Mouse (Mus musculus) forebrain, embryonic 15.5 days (tissue): ENCODE measurements around the gene Shc3. TPM values are rescaled to one million over a fixed set of nuclear protein-coding genes. Genes with fewer than 3 reads are reported as not detected.
A peak's percentile ranks its signal among the peaks of the same experiment; 100 is the strongest.

Experiments
- ATAC-seq: fragments of 200-750 bp; cut with Nextera tagmentation; replicated peaks from 2 replicates; pipeline ENCODE4 v1.8.0; 2017; ENCODE audit warnings: mild to moderate bottlenecking, moderate TSS enrichment, moderate library complexity
- H3K27ac ChIP-seq: fragments of 300-500 bp; sonication (generic); replicated peaks from 2 replicates; pipeline ENCODE4 v1.5.1; 2015; ENCODE audit warnings: mild to moderate bottlenecking, inconsistent platforms
- H3K27me3 ChIP-seq: fragments of 300-500 bp; sonication (generic); 2 replicates; pipeline ENCODE4 v1.6.1; 2015; ENCODE audit warnings: inconsistent platforms
- H3K36me3 ChIP-seq: fragments of 300-500 bp; sonication (generic); 2 replicates; pipeline ENCODE4 v1.6.1; 2015; ENCODE audit warnings: mild to moderate bottlenecking, inconsistent platforms
- H3K4me1 ChIP-seq: fragments of 300-500 bp; sonication (generic); 2 replicates; pipeline ENCODE4 v1.6.1; 2015; ENCODE audit warnings: inconsistent platforms
- H3K4me2 ChIP-seq: fragments of 300-500 bp; sonication (generic); replicated peaks from 2 replicates; pipeline ENCODE4 v1.6.1; 2015; ENCODE audit warnings: mild to moderate bottlenecking, inconsistent platforms
- H3K4me3 ChIP-seq: fragments of 300-500 bp; sonication (generic); 2 replicates; pipeline ENCODE4 v1.5.1; 2015; ENCODE audit warnings: mild to moderate bottlenecking, inconsistent platforms
- H3K9ac ChIP-seq: fragments of 300-500 bp; sonication (generic); replicated peaks from 2 replicates; pipeline ENCODE4 v1.6.1; 2015; ENCODE audit warnings: mild to moderate bottlenecking, inconsistent platforms
- H3K9me3 ChIP-seq: fragments of 300-500 bp; sonication (generic); 2 replicates; pipeline ENCODE4 v1.6.1; 2016; ENCODE audit warnings: inconsistent platforms
- WGBS: fragments of 180-500 bp; shearing (Covaris S2); methylation state at CpG from one replicate; pipeline ENCODE4 v1.1.7; 2015; ENCODE audit warnings: mixed read lengths; 5-methylcytosine and 5-hydroxymethylcytosine counted together
- polyA plus RNA-seq: library from polyadenylated mRNA; unstranded; fragments of >200 nt; fragmentation: Nextera tagmentation; extraction: Ambion mirVana; gene quantifications from 2 replicates; pipeline ENCODE4 v1.2.1, GENCODE M21; 2015

Gene Shc3
- polyA plus RNA-seq, 1 experiment from 2014 or later, result 10.1 TPM

- Histone ChIP-seq H3K27me3 (peaks cover 2% of the 10 kb centered on the region; the same call in 1 of the 2 replicates), H3K4me2 (no peak overlapping the region), H3K4me3 (no peak overlapping the region), H3K4me1 (peaks cover 24% of the 10 kb centered on the region), H3K9me3 (no peaks in the 10 kb centered on the region), H3K36me3 (no peaks in the 10 kb centered on the region), H3K9ac (no peak overlapping the region), H3K27ac (no peak overlapping the region)
- no peak for ATAC-seq
- 89% methylated on average over 8 of the region's 8 CpGs for WGBS
These were observed 30.9 kb upstream of the Shc3 start for GRCm38 (mm10) chr13:51600169-51600568.

- no peak overlapping the region for H3K9ac ChIP-seq
- H3K4me1 ChIP-seq, result peaks cover 17% of the 10 kb centered on the region
- no peaks in the 10 kb centered on the region for H3K36me3 ChIP-seq
- peaks cover 2% of the 10 kb centered on the region; the same call in 1 of the 2 replicates for H3K27me3 ChIP-seq
- no peak for ATAC-seq
- no peak overlapping the region for H3K4me3 ChIP-seq
- no peak overlapping the region for H3K27ac ChIP-seq
- 82% methylated on average over 2 of the region's 2 CpGs for WGBS
- no peak overlapping the region for H3K4me2 ChIP-seq
- no peaks in the 10 kb centered on the region for H3K9me3 ChIP-seq
These were observed 28.8 kb upstream of the Shc3 start for GRCm38 (mm10) chr13:51598063-51598462.

- no peaks in the 10 kb centered on the region for H3K36me3 ChIP-seq
- peak overlapping the region; percentile 52 for H3K4me3 ChIP-seq
- peak; percentile 42 for ATAC-seq
- peaks cover 12% of the 10 kb centered on the region; the same call in 1 of the 2 replicates for H3K4me1 ChIP-seq
- 0 out of 2 replicates have a peak, but pooled peaks cover 3% of the 10 kb centered on the region for H3K9me3 ChIP-seq
- 32% methylated on average over 11 of the region's 11 CpGs for WGBS
- no peak overlapping the region for H3K9ac ChIP-seq
- H3K27ac ChIP-seq, result no peak overlapping the region
- peak overlapping the region; percentile 95 for H3K4me2 ChIP-seq
- H3K27me3 ChIP-seq, result peaks cover 2% of the 10 kb centered on the region; the same call in 1 of the 2 replicates
These were observed 26.2 kb upstream of the Shc3 start for GRCm38 (mm10) chr13:51595404-51595803.

- Histone ChIP-seq H3K4me1 (peaks cover 12% of the 10 kb centered on the region; the same call in 1 of the 2 replicates), H3K4me3 (peak overlapping the region; percentile 52), H3K4me2 (peak overlapping the region; percentile 95), H3K9me3 (0 out of 2 replicates have a peak, but pooled peaks cover 3% of the 10 kb centered on the region), H3K27me3 (peaks cover 2% of the 10 kb centered on the region; the same call in 1 of the 2 replicates), H3K36me3 (no peaks in the 10 kb centered on the region), H3K27ac (0 out of 2 replicates have a peak overlapping the region, but pooled peaks have one; percentile 23), H3K9ac (peak overlapping the region; percentile 51)
- under 1% methylated on average over 36 of the region's 36 CpGs for WGBS
- ATAC-seq, result peak; percentile 76
These were observed 25.6 kb upstream of the Shc3 start for GRCm38 (mm10) chr13:51594656-51595311.

GRCm38 (mm10) chr13:51588005-51588404 is 18.8 kb upstream of the Shc3 start:
- WGBS, result 72% methylated on average over 4 of the region's 4 CpGs
- no peak overlapping the region for H3K4me2 ChIP-seq

GRCm38 (mm10) chr13:51582204-51582603 is 13.0 kb upstream of the Shc3 start:
- Histone ChIP-seq H3K27me3 (no peaks in the 10 kb centered on the region), H3K36me3 (no peaks in the 10 kb centered on the region), H3K4me1 (peaks cover 17% of the 10 kb centered on the region), H3K4me3 (no peak overlapping the region), H3K9ac (no peak overlapping the region), H3K27ac (no peak overlapping the region), H3K9me3 (no peaks in the 10 kb centered on the region), H3K4me2 (no peak overlapping the region)
- ATAC-seq, result no peak
- whole genome bisulfite sequencing, result 80% methylated on average over 2 of the region's 2 CpGs

More at GRCm38 (mm10) chr13:51588005-51588404, 18.8 kb upstream of the Shc3 start:
- Histone ChIP-seq H3K4me3 (no peak overlapping the region), H3K4me1 (no peaks in the 10 kb centered on the region), H3K27ac (no peak overlapping the region), H3K36me3 (no peaks in the 10 kb centered on the region), H3K9me3 (0 out of 2 replicates have a peak, but pooled peaks cover 3% of the 10 kb centered on the region), H3K9ac (no peak overlapping the region), H3K27me3 (no peaks in the 10 kb centered on the region)
- no peak for ATAC-seq

GRCm38 (mm10) chr13:51580263-51581044 is 11.2 kb upstream of the Shc3 start:
- H3K36me3 ChIP-seq, result no peaks in the 10 kb centered on the region
- peaks cover 17% of the 10 kb centered on the region for H3K4me1 ChIP-seq
- no peaks in the 10 kb centered on the region for H3K27me3 ChIP-seq
- peak; percentile 95 for ATAC-seq
- H3K27ac ChIP-seq, result peak overlapping the region; percentile 81
- H3K4me2 ChIP-seq, result peak overlapping the region; percentile 38
- no peaks in the 10 kb centered on the region for H3K9me3 ChIP-seq
- peak overlapping the region; percentile 21; the same call in 1 of the 2 replicates for H3K4me3 ChIP-seq
- no peak overlapping the region for H3K9ac ChIP-seq
- under 1% methylated on average over 8 of the region's 8 CpGs for WGBS

GRCm38 (mm10) chr13:51573849-51574248 is 4.6 kb upstream of the Shc3 start:
- 0 out of 2 replicates have a peak, but pooled peaks have one; percentile 11 for ATAC-seq
- Histone ChIP-seq H3K9ac (no peak overlapping the region), H3K36me3 (no peaks in the 10 kb centered on the region), H3K27me3 (no peaks in the 10 kb centered on the region), H3K9me3 (no peaks in the 10 kb centered on the region), H3K4me1 (peaks cover 15% of the 10 kb centered on the region), H3K4me3 (no peak overlapping the region), H3K27ac (no peak overlapping the region), H3K4me2 (no peak overlapping the region)
- 33% methylated on average over 11 of the region's 11 CpGs for WGBS

- ATAC-seq, result 0 out of 2 replicates have a peak, but pooled peaks have one; percentile 1
- Histone ChIP-seq H3K9ac (peak overlapping the region; percentile 23; the same call in 1 of the 2 replicates), H3K9me3 (no peaks in the 10 kb centered on the region)
These were observed 892 bp upstream of the Shc3 start for GRCm38 (mm10) chr13:51570111-51570510.

GRCm38 (mm10) chr13:51569685-51570068 is 458 bp upstream of the Shc3 start:
- Histone ChIP-seq H3K9me3 (no peaks in the 10 kb centered on the region), H3K36me3 (no peaks in the 10 kb centered on the region), H3K27me3 (no peaks in the 10 kb centered on the region), H3K9ac (peak overlapping the region; percentile 23; the same call in 1 of the 2 replicates), H3K4me2 (peak overlapping the region; percentile 93), H3K27ac (peak overlapping the region; percentile 73), H3K4me1 (peaks cover 47% of the 10 kb centered on the region), H3K4me3 (peak overlapping the region; percentile 58)
- WGBS, result 3% methylated on average over 7 of the region's 7 CpGs
- peak; percentile 61 for ATAC-seq

More at GRCm38 (mm10) chr13:51570111-51570510, 892 bp upstream of the Shc3 start:
- H3K4me1 ChIP-seq, result peaks cover 47% of the 10 kb centered on the region
- WGBS, result under 1% methylated on average over 9 of the region's 9 CpGs
- H3K27ac ChIP-seq, result peak overlapping the region; percentile 73
- H3K4me3 ChIP-seq, result peak overlapping the region; percentile 58
- no peaks in the 10 kb centered on the region for H3K27me3 ChIP-seq
- H3K36me3 ChIP-seq, result no peaks in the 10 kb centered on the region
- peak overlapping the region; percentile 93 for H3K4me2 ChIP-seq

- WGBS, result under 1% methylated on average over 13 of the region's 13 CpGs
- Histone ChIP-seq H3K4me1 (peaks cover 44% of the 10 kb centered on the region), H3K36me3 (no peaks in the 10 kb centered on the region), H3K9me3 (no peaks in the 10 kb centered on the region), H3K4me2 (peak overlapping the region; percentile 93), H3K27me3 (no peaks in the 10 kb centered on the region), H3K9ac (peak overlapping the region; percentile 53), H3K27ac (peak overlapping the region; percentile 89), H3K4me3 (peak overlapping the region; percentile 58)
- peak; percentile 5; the same call in 1 of the 2 replicates for ATAC-seq
These were observed 718 bp downstream of the Shc3 start for GRCm38 (mm10) chr13:51568501-51568901.

- no peaks in the 10 kb centered on the region for H3K36me3 ChIP-seq
- no peak for ATAC-seq
- no peaks in the 10 kb centered on the region for H3K9me3 ChIP-seq
- under 1% methylated on average over 38 of the region's 38 CpGs for WGBS
- H3K27me3 ChIP-seq, result no peaks in the 10 kb centered on the region
- peak overlapping the region; percentile 89 for H3K27ac ChIP-seq
- H3K4me1 ChIP-seq, result peaks cover 44% of the 10 kb centered on the region
- H3K9ac ChIP-seq, result peak overlapping the region; percentile 67
- peak overlapping the region; percentile 58 for H3K4me3 ChIP-seq
- peak overlapping the region; percentile 93 for H3K4me2 ChIP-seq
These were observed 1.8 kb downstream of the Shc3 start for GRCm38 (mm10) chr13:51567411-51567851.
